Mouse (Mus musculus): ENCODE results near the gene Bicd2.

- no peak for TF ChIP-seq CTCF (IDR thresholded peaks at IDR 0.05; ENCODE audit: insufficient read depth, low read length)
- no peak for TF ChIP-seq POLR2A (IDR thresholded peaks at IDR 0.05; ENCODE audit: borderline replicate concordance, extremely low read depth, low read depth, low read length)
Observed at GRCm38 (mm10) chr13:49421606-49421917, 80.2 kb downstream of the Bicd2 start.
